Mouse (Mus musculus): ENCODE data around the gene Tox2. TPM values are rescaled to one million over a fixed set of nuclear protein-coding genes. Genes with fewer than 3 reads are reported as not detected.
A peak's percentile ranks its signal among the peaks of the same experiment; 100 is the strongest.

The Tox2 gene
- total RNA-seq (2021), result 2.7 and 3.0 TPM in 2 replicates
- long read RNA-seq, partial matches to known transcripts, result 0 of 1 reads
- long read RNA-seq, other reads (novel, unspliced or antisense), result 1 of 1 reads

GRCm38 (mm10) chr2:163202884-163203634 lies at the start of gene Tox2:
Tox2 (plus strand) TSS chr2:163203125.
- DNase-seq, result peak; percentile 80

GRCm38 (mm10) chr2:163154673-163155072 lies 48.3 kb upstream of the Tox2 start:
- no peak for DNase-seq

GRCm38 (mm10) chr2:163158979-163159378 lies 43.9 kb upstream of the Tox2 start:
- no peak for DNase-seq

- DNase-seq, result no peak
These were observed 38.4 kb upstream of the Tox2 start for GRCm38 (mm10) chr2:163164461-163164990.

GRCm38 (mm10) chr2:163166067-163166805 lies 36.7 kb upstream of the Tox2 start:
- peak; percentile 59 for DNase-seq

GRCm38 (mm10) chr2:163171891-163172290 lies 31.0 kb upstream of the Tox2 start:
- no peak for DNase-seq

GRCm38 (mm10) chr2:163174066-163174465 lies 28.9 kb upstream of the Tox2 start:
- no peak for DNase-seq

- no peak for DNase-seq
These were observed 27.1 kb upstream of the Tox2 start for GRCm38 (mm10) chr2:163175831-163176230.

- no peak for DNase-seq
These were observed 26.4 kb upstream of the Tox2 start for GRCm38 (mm10) chr2:163176502-163176901.

GRCm38 (mm10) chr2:163187552-163187951 lies 15.4 kb upstream of the Tox2 start:
- no peak for DNase-seq

- DNase-seq, result no peak
These were observed 13.3 kb upstream of the Tox2 start for GRCm38 (mm10) chr2:163189596-163189995.

GRCm38 (mm10) chr2:163190004-163190441 lies 12.9 kb upstream of the Tox2 start:
- no peak for DNase-seq

GRCm38 (mm10) chr2:163192485-163192884 lies 10.4 kb upstream of the Tox2 start:
- no peak for DNase-seq

GRCm38 (mm10) chr2:163194015-163194414 lies 8.9 kb upstream of the Tox2 start:
- no peak for DNase-seq

GRCm38 (mm10) chr2:163194543-163194942 lies 8.4 kb upstream of the Tox2 start:
- DNase-seq, result peak; percentile 20

GRCm38 (mm10) chr2:163195106-163195833 lies 7.7 kb upstream of the Tox2 start:
- no peak for DNase-seq

GRCm38 (mm10) chr2:163195834-163196145 lies 7.1 kb upstream of the Tox2 start:
- no peak for DNase-seq

- DNase-seq, result no peak
These were observed 1.0 kb upstream of the Tox2 start for GRCm38 (mm10) chr2:163201897-163202296.

GRCm38 (mm10) chr2:163202553-163202883 lies 407 bp upstream of the Tox2 start:
- DNase-seq, result no peak

- peak; percentile 24 for DNase-seq
These were observed 966 bp downstream of the Tox2 start for GRCm38 (mm10) chr2:163203635-163204547.

GRCm38 (mm10) chr2:163204548-163205261 lies 1.8 kb downstream of the Tox2 start:
- DNase-seq, result peak; percentile 50

All from adrenal gland, postnatal 25 days (tissue).